Mouse (Mus musculus) cerebellum, adult 2 months (tissue): ENCODE results near the gene Camk1g. TPM values are rescaled to one million over a fixed set of nuclear protein-coding genes. Genes with fewer than 3 reads are reported as not detected.

ENCODE experiments used
- DNase-seq, 2 experiments: peaks; one replicate each; pipeline ENCODE4 v3.0.0; 2021
- H3K27ac ChIP-seq: fragments of 200-500 bp; 2 replicates; pipeline ENCODE4 v1.5.1; 2012; ENCODE audit warnings: low read length, control low read depth, inconsistent platforms; ENCODE audit not compliant: insufficient read depth
- H3K27me3 ChIP-seq: fragments of 200-500 bp; 2 replicates; pipeline ENCODE4 v1.6.1; 2012; ENCODE audit warnings: inconsistent platforms, mild to moderate bottlenecking, low read length, moderate library complexity; ENCODE audit not compliant: control insufficient read depth, insufficient read depth
- H3K4me1 ChIP-seq: fragments of 200-500 bp; 2 replicates; pipeline ENCODE4 v1.6.1; 2011; ENCODE audit warnings: low read length; ENCODE audit not compliant: control insufficient read depth, insufficient read depth
- H3K4me3 ChIP-seq: fragments of 200-500 bp; replicated peaks from 2 replicates; pipeline ENCODE3; 2011; ENCODE audit warnings: mild to moderate bottlenecking, low read depth, low read length, control low read depth; ENCODE audit not compliant: insufficient read depth
- CTCF ChIP-seq: fragments of 200-500 bp; IDR thresholded peaks from 2 replicates; pipeline ENCODE4 v1.5.1; 2011; ENCODE audit warnings: low read depth, mild to moderate bottlenecking, control low read depth, low read length, moderate library complexity, borderline replicate concordance; ENCODE audit not compliant: insufficient read depth
- POLR2A ChIP-seq: fragments of 200-500 bp; IDR thresholded peaks from 2 replicates; pipeline ENCODE4 v1.6.1; 2011; ENCODE audit warnings: low read length, control low read depth, borderline replicate concordance; ENCODE audit not compliant: insufficient read depth
- WGBS: fragments of 180-500 bp; shearing (Covaris S2); methylation state at CpG from one replicate; pipeline ENCODE4 v1.1.7; 2018; 5-methylcytosine and 5-hydroxymethylcytosine counted together
- polyA plus RNA-seq: library from polyadenylated mRNA; depleted of rRNA; stranded (reverse); fragments of >200 nt; gene quantifications from 2 replicates; pipeline ENCODE4 v1.2.3, GENCODE M21; 2012; rRNA removed

Camk1g gene
- polyA plus RNA-seq: 23.4 and 26.4 TPM in 2 replicates

DNA sequence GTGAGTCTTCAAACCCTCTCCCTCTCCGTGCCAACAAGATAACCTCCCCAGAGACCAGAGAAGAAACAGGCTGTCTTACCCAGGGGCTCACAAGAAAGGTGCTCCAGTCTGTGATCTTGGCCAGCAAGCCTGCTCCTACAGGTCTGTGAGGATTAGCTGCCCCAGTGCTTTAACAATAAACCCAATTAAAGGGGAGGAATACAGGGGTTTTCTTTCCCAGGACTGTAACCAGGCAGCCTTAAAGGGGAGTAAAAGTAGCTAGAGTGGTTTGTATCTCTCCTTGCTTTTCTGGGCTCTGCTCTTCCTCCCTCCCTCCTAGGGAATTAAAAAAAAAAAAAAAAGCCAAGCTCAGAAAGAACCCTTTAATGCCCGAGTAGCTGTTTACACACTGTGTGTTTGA is at the start of gene Camk1g:
Camk1g (minus strand) TSS at position 203 of the 400 bp plus-strand sequence.
- H3K4me3 ChIP-seq: peak within 1 kb of the TSS; percentile 42
- H3K4me1 ChIP-seq: no peaks in the 10 kb centered on the region
- TF ChIP-seq POLR2A: no peak
- no peak for TF ChIP-seq CTCF
- 51% methylated on average over 2 of the region's 2 CpGs for WGBS
- H3K27ac ChIP-seq: peak within 1 kb of the TSS; percentile 53; the same call in 1 of the 2 replicates
- H3K27me3 ChIP-seq: no peaks in the 10 kb centered on the region; the same call in 1 of the 2 replicates
- no peak for DNase-seq

DNA sequence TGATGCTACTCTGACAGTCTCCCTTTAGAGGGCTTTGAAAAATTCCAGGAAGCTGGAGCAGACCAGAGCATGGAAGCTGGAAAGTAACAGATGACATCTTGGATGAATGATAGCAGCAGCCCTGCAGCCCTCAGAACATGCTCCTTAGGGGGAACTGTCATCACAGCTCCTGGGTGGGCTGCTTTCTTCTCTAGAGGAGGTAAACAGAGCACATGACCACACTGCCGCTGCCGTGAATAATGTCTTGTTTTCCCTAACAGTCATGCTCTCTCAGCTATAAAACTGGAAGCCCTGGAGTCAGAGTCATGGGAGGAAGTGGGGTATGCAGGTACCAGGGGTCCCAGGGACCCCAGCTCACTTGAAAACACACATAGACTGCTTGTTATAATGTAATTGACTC is 49.1 kb upstream of the Camk1g start:
- no peak for DNase-seq
- TF ChIP-seq POLR2A (no peak), CTCF (no peak)
- no peak overlapping the region for H3K27ac ChIP-seq
- no peak overlapping the region for H3K4me3 ChIP-seq
- H3K27me3 ChIP-seq: no peaks in the 10 kb centered on the region; the same call in 1 of the 2 replicates
- WGBS: 9% methylated on average over 2 of the region's 2 CpGs
- no peaks in the 10 kb centered on the region for H3K4me1 ChIP-seq

DNA sequence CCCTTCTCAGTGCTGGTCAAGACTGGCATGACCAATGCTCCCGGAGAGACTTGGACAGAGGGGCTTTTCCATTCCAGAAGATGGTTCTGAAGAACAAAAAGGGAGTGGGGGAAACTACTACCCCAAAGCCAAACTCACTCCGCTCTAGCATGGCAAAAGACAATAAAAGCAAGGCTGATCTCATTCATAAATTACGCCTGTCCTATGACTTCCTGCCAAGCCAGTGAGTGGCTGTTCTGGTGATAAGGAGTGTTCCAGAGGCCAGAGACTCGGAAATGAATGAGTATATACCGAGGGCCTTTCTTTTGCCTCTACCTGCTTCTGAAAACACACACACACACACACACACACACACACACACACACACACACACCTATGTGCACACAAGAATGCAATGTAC is 48.6 kb upstream of the Camk1g start:
- no peak for DNase-seq
- 73% methylated on average over 5 of the region's 5 CpGs for WGBS
- Histone ChIP-seq H3K27ac (no peak overlapping the region), H3K4me1 (no peaks in the 10 kb centered on the region), H3K27me3 (no peaks in the 10 kb centered on the region; the same call in 1 of the 2 replicates), H3K4me3 (no peak overlapping the region)
- no peak for TF ChIP-seq CTCF
- TF ChIP-seq POLR2A: no peak

DNA sequence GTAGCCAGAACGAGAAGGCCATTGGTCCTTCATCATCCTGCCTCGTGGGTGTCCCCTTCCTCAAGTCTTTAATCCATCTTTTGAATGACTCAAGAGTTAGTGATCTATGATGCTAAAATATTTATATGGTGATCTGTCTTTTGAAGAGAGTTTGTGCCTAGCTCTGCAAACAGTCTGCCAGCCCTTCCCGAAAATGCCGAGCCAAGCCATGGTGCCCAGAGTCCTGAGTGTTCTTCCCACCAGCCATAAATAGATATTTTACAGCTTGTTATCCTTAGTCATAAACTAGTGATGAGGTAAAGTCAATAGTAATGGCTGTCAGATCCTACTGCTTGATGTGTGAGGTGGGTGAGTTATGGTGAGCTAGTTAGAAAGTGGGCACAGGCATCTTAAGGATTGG is 44.0 kb upstream of the Camk1g start:
- TF ChIP-seq CTCF (no peak), POLR2A (no peak)
- Histone ChIP-seq H3K4me1 (no peaks in the 10 kb centered on the region), H3K4me3 (no peak overlapping the region), H3K27me3 (no peaks in the 10 kb centered on the region), H3K27ac (no peak overlapping the region)
- DNase-seq: no peak
- WGBS: 95% methylated on average over 4 of the region's 4 CpGs

DNA sequence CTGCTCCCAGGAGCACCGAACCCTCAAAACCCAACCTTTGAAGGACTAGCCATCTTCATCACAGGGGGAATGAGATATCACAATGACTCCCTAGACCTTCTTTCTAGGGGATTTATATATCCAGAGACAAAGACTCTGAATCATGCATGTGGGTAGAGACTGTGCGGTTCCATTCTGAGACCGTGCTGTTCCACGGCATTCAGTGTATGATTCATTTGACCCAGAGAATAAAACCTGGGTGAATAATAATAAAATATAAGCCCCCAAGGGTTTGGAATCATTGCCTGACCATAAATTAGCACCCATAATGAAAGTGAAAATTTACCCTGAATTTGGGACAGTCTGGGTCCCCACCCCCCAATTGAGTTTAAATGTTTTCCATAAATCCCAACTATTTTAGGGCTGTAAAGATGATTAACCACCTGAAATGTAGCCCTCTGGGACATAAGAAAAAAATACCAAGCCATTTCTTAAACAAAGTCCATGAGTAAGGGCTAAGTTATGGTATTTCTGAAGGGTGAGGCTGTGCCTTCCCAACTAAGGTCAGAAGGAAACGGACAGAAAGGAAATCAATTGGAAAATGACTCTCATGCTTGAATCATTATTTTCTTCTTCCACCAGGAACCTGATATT is 43.4 kb upstream of the Camk1g start:
- Histone ChIP-seq H3K4me1 (no peaks in the 10 kb centered on the region), H3K27me3 (no peaks in the 10 kb centered on the region), H3K27ac (no peak overlapping the region), H3K4me3 (no peak overlapping the region)
- no peak for TF ChIP-seq CTCF
- TF ChIP-seq POLR2A: no peak
- 97% methylated on average over 5 of the region's 5 CpGs for WGBS
- no peak for DNase-seq

DNA sequence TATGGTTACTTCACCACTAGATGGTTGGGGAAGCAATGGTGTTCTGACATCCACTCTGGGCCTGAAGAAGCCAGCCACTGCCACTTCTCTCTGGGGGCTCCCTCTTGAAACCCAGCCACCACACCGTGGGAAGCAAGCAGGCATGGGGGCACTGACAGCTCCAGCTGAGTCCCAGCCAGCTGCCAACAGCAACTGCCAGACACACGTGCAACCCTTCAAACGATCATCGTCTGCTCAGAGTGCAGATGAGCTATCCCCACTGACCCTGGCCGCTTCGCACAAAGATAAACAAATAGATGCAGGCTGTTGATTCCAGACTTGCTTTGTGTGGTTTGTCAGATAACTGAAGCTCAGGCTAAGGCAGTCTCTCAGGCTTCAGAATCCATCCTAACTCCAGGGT is 37.4 kb upstream of the Camk1g start:
- TF ChIP-seq POLR2A: no peak
- no peak for TF ChIP-seq CTCF
- WGBS: 32% methylated on average over 6 of the region's 6 CpGs
- no peak overlapping the region for H3K27ac ChIP-seq
- H3K4me3 ChIP-seq: no peak overlapping the region
- no peaks in the 10 kb centered on the region for H3K4me1 ChIP-seq
- no peak for DNase-seq
- H3K27me3 ChIP-seq: no peaks in the 10 kb centered on the region

DNA sequence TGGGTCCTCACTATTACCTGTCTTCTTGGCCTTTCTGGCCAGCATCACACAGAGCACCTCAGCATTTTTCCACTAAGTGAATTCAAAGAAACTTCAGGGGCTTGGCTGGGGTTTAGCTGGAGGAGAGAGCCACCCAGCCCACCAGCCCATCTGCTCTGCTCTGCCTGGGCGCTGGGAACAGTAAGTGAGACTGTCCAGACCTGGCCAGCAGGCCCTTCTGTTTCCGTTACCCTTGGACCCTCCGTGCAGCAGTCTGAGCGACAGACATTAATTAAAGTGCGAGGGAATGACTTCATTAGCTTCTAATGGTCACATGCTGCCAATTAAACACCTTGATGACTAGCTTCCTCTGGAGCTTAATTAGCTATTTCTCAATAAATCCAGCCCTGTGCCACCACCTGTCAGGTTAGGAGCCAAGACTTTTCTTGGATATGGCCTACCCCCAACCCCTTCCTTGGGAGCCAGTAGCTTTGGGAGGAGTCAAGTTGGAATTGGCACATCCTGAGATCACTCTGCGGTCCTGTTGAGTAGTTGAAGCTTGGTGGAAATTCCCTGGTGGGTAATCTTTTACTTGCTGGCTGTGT is 36.1 kb upstream of the Camk1g start:
- H3K4me3 ChIP-seq: no peak overlapping the region
- H3K27ac ChIP-seq: no peak overlapping the region
- 39% methylated on average over 6 of the region's 6 CpGs for WGBS
- H3K4me1 ChIP-seq: no peaks in the 10 kb centered on the region
- H3K27me3 ChIP-seq: no peaks in the 10 kb centered on the region
- TF ChIP-seq CTCF (no peak), POLR2A (no peak)
- no peak for DNase-seq

DNA sequence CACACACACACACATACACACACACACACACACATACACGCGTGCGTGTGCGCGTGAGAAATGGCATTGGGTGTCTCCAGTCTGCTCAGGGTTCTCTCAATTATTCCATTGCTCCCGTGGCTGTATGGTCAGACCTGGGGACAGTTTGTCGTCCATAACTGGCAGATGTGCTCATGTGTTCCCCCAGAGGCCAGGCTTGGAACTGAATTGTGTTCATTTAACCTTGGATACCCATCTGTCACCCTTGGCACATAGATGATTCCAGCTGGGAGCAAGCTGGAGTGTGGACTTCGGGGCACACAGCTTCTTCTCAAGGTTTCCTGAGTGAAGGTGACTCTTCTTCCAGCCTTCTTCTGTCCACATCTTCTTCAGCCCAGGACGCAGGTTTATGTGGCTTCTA is 31.6 kb upstream of the Camk1g start:
- 63% methylated on average over 9 of the region's 9 CpGs for WGBS
- TF ChIP-seq CTCF (no peak), POLR2A (no peak)
- H3K27ac ChIP-seq: no peak overlapping the region
- no peaks in the 10 kb centered on the region for H3K4me1 ChIP-seq
- H3K4me3 ChIP-seq: no peak overlapping the region
- H3K27me3 ChIP-seq: no peaks in the 10 kb centered on the region
- no peak for DNase-seq
